Mouse (Mus musculus) G1E (cell line): ENCODE measurements around the gene Tmem33.

ENCODE experiments used
- CTCF ChIP-seq: IDR thresholded peaks from 2 replicates; pipeline ENCODE4 v1.5.1; 2012; ENCODE audit warnings: low read depth, low read length, inconsistent platforms, mixed read lengths
- GATA1 ChIP-seq: IDR thresholded peaks from 2 replicates; pipeline ENCODE4 v1.6.1; 2012; ENCODE audit warnings: borderline replicate concordance, low read length, inconsistent platforms, mixed read lengths
- TAL1 ChIP-seq: conservative IDR thresholded peaks from 2 replicates; pipeline ENCODE4 v1.6.1; 2012; ENCODE audit warnings: low read depth, low read length, inconsistent platforms, mixed read lengths

DNA sequence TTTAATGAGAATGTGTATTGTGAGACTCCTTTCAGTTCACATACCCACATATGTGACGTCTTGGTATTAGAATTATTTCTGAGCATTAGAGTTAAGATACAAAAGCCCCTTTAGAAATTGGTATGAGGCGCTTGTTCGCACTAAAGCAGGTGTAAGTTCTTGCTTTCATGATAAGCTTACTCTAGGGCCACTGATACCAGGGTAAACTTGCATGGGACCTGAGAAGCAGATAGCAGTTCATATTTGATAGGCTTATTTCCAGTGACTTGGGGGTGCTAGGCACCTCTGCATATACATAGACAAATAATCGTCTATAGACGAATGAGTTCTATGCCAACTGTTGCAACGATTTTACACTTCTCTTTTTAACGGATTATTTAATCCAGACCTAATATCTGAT is 2.6 kb downstream of the Tmem33 start:
- TF ChIP-seq CTCF (no peak), GATA1 (no peak), TAL1 (no peak)
